Mouse (Mus musculus): Measurements from ENCODE around the gene Castor2. TPM values are rescaled to one million over a fixed set of nuclear protein-coding genes. Genes with fewer than 3 reads are reported as not detected.

The Castor2 gene
- total RNA-seq, 4 experiments from 2014 or later, result 18.4 to 37.2 (median 23.6) TPM

DNA sequence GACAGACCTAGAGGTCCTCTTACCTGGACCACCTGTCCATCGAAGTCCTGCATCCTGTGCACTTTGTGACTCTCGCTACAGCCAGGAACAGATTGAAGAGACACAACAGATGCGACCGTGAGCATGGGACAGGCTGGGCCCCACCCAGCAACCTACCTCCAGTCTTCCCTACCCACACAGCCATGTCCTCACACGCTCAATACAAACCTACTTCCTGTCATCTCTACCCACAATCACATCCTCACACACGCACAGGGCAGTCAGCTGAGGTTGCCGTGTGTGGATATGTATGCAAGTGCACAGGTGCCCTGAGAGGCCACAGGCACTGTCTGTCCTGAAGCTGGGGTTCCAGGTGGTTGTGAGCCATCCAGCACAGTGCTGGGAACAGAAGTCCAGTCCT, 67.1 kb downstream of the Castor2 start:
- DNase-seq, result no peak

- no peak for DNase-seq
Observed at GRCm38 (mm10) chr5:134168033-134168432, 68.5 kb downstream of the Castor2 start.

- DNase-seq, result no peak
Observed at GRCm38 (mm10) chr5:134169231-134169630, 69.7 kb downstream of the Castor2 start.

- DNase-seq, result no peak
Observed at GRCm38 (mm10) chr5:134170167-134170566, 70.7 kb downstream of the Castor2 start.

GRCm38 (mm10) chr5:134173206-134173605, 73.7 kb downstream of the Castor2 start:
- DNase-seq, result no peak

- no peak for DNase-seq
Observed at GRCm38 (mm10) chr5:134175696-134176095, 76.2 kb downstream of the Castor2 start.

DNA sequence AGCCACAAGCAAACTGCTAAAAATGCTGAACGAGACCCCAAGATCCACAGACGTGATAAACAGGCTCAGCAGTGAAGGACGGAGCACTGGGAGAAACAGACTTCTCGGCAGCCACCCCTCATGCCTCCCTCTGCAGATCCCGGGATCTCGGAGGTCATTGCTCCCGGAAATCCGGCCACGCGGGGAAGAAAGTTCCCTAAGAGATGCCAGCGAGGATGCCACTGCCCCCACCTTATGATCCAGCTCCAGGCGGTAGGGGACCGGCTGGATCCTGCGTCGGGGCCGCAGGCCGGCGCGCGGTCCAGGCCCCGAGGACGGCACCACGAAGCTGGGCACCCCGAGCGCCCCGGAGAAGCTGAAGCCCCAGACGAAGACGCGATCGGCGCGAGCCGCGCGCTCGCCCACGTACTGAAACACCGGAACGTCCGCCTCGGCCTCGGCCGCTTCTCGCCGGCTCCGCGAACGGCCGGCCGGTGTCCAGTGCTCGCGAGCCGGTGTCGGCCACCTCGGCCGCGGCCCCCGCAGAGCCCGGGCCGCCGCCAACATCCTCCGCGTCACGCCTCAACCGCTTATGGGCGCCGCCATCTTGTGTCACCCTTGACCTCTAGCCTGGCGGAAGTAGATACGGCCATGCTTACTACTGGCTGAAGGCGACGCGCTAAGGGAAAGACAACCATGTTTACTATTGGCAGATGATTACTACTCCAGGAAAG, 76.8 kb downstream of the Castor2 start, which contains the start of gene Rcc1l:
TSS of gene Rcc1l (minus strand) at position 606 of the 713 bp plus-strand sequence.
- DNase-seq, result peak; percentile 81

GRCm38 (mm10) chr5:134178536-134178935, 79.0 kb downstream of the Castor2 start:
- no peak for DNase-seq

DNA sequence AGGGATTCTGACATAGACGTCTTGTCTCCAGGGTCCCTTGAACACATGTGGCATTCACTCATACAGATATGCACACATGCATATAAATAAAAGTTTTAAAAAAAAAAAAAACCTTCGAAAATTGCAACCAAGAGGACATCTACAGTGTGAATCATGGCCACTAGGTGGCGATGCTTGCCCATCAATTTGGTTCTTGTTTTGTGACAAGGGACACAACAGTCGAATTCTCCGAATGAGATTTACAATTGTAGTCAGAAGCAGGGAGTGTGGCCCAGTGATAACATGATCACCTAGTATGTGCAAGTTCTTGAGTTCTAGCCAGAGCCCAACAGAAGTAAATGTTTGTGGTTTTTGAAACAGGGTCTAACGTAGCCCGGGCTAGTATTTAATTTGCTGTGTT, 80.4 kb downstream of the Castor2 start:
- DNase-seq, result peak; percentile 57

DNA sequence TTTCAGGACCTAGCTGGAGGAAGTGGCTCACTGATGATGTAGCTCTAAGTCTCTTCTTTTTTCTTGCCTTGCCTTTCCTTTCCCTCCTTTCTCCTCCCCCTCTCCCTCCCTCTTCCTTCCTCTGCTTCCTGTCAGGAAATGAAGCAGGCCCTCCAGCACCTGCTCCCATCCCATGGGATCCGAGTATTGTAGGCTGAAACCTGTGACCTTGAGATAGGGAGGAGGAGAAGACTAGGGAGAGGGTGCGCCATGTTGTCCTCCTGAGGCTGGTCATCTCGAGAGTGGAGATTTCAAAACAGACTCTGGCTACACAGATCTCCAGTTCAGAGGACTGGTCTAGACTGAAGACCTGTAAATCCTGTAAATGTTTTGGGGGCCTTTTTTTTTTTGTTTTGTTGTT, 82.7 kb downstream of the Castor2 start:
- DNase-seq, result no peak

DNA sequence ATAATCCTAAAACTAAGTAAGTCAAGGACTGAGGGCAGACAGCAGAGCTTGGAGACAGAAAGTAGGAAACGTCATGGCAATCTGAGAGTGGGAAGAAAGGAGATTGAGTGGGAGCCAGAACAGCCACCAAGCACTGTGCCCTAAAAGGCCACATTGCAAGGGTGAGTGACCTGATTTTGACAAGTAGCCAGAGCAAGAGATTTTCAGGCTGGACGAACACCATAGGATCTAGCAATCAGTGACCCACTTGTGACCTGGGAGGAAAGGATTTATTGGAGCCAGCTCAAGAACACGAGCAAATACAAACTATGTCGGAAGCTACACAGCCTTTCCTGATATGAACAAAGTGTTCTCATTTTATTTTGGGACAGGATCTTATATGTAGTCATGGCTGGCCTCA, 83.2 kb downstream of the Castor2 start:
- DNase-seq, result peak; percentile 51

GRCm38 (mm10) chr5:134183162-134183561, 83.7 kb downstream of the Castor2 start:
- DNase-seq, result no peak

- DNase-seq, result peak; percentile 97
Observed at GRCm38 (mm10) chr5:134183880-134184808, 84.6 kb downstream of the Castor2 start, which contains the start of gene Gtf2ird2. TSS of gene Gtf2ird2 (plus strand) at chr5:134184019.

DNA sequence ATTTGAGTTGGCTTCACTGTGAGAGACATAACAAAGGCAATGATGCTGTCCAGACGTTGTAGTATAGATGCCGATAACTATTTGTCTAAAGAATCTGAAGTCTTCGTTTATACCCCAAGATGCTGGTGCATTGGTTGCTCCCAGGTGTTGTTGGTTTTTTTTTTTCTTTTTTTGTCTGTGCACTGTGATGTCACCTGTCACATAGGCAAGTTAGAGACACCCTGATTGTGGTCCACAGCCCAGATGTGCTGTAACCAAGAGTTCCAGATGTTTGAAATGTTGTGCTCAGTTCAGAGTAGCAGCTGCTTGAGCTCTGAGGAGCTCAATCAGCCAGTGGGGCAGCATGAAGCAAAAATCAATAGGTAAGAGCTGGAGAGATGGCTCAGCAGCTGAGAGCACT, 86.5 kb downstream of the Castor2 start:
- no peak for DNase-seq

DNA sequence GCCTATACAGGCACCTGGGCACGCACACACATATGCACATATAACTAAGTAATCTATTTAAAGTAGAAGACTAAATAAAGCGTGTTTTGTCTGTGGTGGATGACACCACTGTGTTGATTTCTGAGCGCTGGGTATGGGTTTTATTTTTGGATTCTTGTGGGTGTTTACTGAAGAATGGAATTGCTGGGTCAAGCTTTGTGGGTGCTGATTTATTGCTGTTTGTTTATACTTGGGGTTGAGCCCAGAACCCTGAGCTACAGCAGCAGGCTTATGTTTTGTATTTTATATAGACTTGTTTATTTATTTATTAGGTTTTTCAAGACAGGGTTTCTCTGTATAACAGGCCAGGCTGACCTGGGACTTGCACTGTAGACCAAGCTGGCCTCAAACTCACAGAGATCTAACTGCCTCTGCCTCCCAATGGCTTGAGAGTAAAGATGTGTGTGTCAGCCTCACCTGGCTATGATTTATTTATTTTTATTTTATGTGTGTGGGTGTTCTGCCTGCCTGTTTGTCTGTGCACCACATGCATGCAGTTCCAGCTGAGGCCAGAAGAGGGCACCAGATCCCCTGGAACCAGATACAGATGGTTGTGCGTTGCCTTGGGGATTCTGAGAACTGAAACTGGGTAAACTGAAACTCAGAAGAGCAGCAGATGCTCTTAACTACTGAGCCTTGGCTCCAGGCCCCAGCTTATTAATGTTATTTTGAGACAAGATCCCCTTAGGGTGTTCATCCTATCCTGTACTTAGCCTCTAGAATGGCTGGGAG, 87.6 kb downstream of the Castor2 start:
- DNase-seq, result no peak

- no peak for DNase-seq
Observed at GRCm38 (mm10) chr5:134188571-134188970, 89.1 kb downstream of the Castor2 start.

- no peak for DNase-seq
Observed at GRCm38 (mm10) chr5:134193664-134194063, 94.2 kb downstream of the Castor2 start.

Other genes starting within 250 kb of the Castor2 start
- 10 to 100 TPM; 34.6 to 43.1 (median 37.8) TPM for gene Rcc1l, start 77.1 kb downstream of the Castor2 start, total RNA-seq (2022)
- 10 to 100 TPM; 10.4 to 19.9 (median 14.2) TPM for gene Gtf2ird2, start 84.3 kb downstream of the Castor2 start, total RNA-seq (2022)
- 10 to 100 TPM in 1 of 4 experiments, 1 to 10 TPM in 3; 6.7 to 10.7 (median 8.3) TPM for gene Ncf1, start 129.9 kb downstream of the Castor2 start, total RNA-seq (2022)
- 100 to 1,000 TPM; 215 to 303 (median 258) TPM for gene Gtf2i, start 215.0 kb downstream of the Castor2 start, total RNA-seq (2022)

All from adrenal gland, adult 8-10 months (tissue).